Mouse (Mus musculus) kidney, postnatal 25 days (tissue): ENCODE data around the gene Arhgap20.

Experiments
- DNase-seq, 2 experiments: peaks; one replicate each; pipeline ENCODE4 v3.0.0; 2021; ENCODE audit warnings: mixed read lengths in 2 of 2

Gene Arhgap20

DNA sequence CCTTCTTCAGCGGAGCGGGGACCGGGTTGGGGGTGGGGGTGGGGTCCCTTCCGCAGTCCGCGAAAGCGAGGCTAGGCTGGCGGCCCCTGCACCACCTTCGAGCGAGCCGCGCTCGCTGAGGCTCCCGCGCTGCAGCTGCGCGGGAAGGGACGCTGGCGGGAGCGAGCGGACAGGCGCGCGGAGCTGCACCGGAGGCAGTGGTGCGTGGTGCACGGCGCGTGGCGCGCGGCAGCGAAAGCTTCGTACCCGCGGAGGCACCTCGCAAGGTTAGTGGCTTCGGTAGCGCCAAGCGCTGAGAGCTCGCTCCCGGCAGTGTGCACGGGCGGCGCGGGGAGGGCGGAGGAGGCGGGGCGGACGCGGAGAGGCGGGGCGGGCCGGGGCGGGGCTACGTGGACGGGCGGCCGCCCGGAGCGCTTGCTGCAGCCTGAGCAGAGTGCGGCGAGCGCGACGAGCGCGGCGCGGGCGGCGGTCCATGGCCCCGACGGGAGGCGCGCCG, at the start of gene Arhgap20:
Gene Arhgap20, plus strand, starts transcription at position 417 of the 496 bp plus-strand sequence.
- peak; percentile 74 to 83 for DNase-seq

DNA sequence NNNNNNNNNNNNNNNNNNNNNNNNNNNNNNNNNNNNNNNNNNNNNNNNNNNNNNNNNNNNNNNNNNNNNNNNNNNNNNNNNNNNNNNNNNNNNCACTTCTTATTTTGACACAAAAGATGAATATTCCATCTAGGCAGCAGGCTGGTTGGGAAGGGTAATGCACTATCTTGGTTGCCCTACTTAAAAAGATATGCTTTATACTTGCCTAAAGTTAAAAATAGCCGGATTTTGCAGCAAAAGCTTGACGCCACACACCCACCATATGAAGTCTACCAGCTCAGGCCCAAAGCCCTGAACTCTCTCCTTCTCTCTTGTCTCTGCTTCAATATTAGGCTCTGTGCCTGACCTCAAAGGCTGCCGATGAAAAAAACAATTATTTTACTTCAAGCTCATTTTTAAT, 46.3 kb upstream of the Arhgap20 start:
- DNase-seq: no peak

DNA sequence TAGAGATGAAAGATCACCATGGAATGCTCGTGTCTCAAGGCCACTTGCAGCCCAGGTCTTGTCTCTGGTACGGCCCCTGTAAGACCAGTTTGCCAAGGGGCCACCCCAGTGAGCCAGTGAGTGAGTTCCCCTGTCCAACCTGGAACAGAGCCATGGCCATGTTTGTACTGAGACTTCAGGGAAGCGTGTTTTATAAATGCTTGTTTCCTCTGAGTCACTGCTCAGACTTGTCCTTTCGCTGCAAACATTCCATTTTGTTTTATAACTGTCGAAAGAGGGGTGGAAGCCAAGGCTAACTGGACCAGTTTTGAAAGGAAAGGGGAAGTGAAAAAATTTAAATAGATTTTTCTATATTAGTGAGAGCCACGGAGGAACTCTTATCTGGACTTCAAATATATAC, 37.2 kb upstream of the Arhgap20 start:
- no peak for DNase-seq

GRCm38 (mm10) chr9:51735180-51736034, 29.7 kb upstream of the Arhgap20 start:
- DNase-seq: peak in 1 of 2 experiments; percentile 5

DNA sequence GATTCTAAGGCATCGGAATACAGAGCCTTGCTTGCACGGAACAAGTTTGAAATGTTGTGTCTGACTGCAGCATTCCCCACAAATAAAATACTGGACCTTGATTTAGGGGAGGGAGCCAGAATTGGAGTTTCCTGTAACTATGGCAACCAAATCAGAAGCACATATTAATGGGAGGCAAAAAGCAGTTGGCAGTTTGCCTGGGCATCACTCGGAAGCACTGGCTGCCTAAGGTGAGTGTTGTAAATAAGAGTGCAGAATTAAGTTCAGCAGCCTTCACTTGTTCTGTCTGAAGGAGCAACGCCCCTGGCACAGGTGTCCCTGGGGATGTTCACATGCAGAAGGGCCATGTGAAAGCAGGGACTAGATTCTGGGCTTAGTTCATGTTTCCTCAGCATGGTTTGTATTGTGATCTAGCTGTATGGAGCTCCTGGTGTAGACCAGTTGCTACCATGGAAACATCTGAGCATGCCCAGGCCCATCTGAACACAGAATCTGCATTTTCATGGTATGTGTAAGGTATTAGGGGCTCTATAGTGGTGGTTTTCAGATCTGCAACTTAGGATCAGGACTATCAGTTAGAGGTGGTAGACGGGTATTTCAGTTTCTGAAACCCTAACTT, 28.3 kb upstream of the Arhgap20 start:
- DNase-seq: peak; percentile 6 to 42

DNA sequence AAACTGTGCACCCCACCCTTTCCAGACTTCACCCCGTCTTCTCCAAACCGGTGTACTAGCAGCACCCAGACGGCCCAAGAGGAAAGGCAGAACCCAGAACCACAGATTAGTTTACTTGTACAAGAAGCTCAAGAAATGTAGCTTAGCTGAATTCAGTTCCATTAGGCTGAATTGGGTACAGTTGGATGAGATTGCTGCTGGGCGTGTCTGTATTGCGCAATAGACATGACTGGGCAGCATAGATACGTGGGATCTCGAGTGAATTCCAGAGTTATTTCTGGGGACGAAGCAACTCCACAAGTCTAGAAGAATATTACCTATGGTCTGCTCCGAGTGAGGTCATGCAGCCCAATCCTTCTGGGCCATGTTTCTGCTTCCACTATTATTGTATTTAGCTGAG, 26.8 kb upstream of the Arhgap20 start:
- DNase-seq: no peak

- no peak for DNase-seq
Measured at GRCm38 (mm10) chr9:51739826-51740225, 25.3 kb upstream of the Arhgap20 start.

DNA sequence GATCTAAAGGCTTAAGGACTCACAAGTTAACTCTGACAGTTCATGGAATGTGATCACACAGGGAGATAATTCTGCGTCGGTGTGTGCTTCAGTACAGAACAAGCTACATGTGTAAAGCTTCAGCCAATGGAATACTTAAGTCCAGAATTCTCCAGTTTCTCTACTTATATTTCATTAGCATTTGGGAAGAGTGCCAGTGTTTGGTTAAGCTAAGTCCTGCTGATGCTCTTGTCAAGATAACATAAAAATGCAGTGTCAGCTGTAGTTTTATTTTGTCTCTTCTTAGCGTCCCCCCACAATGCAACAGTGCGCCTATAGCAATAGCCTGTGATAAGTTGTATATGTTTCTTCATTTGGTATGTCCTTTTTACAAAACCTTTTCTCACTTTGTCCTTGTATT, 15.0 kb upstream of the Arhgap20 start:
- DNase-seq: no peak

DNA sequence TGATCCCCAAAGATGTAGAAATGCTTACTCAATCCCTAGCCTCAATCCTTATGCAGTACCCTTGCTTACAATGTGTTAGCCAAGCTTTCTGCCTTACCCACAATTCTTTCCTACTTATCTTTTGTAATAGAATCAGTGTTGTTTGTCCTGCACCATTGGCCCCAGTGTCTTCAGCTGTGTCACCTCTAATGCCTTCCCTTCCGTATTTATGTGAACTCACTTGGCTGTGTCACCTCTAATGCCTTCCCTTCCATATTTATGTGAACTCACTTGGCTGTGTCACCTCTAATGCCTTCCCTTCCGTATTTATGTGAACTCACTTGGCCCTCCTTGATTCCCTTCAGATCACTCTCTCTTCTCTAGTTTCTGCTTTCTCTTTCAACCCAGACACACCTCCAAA, 4.1 kb upstream of the Arhgap20 start:
- no peak for DNase-seq

GRCm38 (mm10) chr9:51764041-51764875, 879 bp upstream of the Arhgap20 start:
- peak; percentile 5 to 37 for DNase-seq

- DNase-seq: peak in 1 of 2 experiments; percentile 35
Measured at GRCm38 (mm10) chr9:51765417-51766174, 459 bp downstream of the Arhgap20 start.

DNA sequence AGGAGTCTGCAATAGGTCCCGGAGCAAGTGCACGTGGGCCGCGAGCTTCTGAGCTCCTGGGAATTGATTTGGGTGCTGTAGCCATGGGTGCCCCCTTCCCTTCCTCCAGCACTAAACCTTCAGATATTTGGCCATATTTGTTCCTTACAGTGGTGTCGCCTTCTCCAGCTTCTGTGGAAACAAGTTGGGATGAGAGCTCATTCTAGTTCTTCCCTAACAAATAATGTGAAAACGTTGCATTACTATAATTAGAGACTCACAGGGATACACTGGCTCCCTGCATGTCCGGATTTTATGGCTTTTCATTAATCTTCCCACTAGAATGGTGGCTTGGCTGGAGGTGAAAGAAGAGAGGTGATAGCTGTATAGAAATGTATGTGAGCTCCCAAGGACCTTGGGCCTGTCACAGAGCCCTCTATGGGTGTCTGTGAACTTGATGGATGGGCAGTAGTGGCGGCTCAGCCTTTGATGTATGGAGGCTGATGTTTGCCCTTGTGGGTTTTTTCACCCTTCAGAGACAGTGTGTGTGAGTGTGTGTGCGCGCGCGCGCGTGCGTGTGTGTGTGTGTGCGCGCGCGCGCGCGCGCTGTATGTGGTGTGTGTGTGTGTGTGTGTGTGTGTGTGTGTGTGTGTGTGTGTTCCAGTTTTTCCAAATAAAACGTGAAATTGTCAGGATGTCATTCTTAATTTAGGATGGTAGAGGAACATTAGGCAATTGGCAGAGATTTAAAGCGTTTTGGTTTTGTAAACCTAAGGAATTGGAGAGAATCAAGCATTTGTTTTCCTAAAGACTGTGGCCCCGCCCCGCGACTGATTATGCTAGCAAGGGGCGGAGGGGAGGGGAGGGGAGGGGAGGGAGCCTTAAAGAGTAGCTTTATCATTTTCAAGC, 1.3 kb downstream of the Arhgap20 start:
- DNase-seq: no peak

- DNase-seq: no peak
Measured at GRCm38 (mm10) chr9:51774201-51774600, 9.1 kb downstream of the Arhgap20 start.

DNA sequence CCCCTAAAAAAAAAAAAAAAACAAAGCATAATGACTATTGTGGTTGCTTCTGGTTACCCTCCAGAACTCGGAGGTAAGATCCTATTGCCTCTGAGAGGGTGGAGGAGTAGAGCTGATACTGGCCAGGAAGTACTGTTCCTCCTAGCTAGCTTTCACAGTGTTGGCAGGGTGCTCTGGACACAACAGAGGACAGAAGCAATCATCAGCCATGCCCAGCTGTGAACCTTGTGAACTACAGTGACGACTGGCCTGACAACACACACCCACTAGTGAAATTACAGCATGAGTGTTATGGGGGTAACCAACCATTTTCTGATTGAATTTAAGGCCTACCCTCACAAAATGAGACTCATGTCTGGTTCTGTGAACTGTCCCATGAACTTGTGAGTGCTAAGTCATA, 11.3 kb downstream of the Arhgap20 start:
- no peak for DNase-seq

- DNase-seq: peak; percentile 17 to 30
Measured at GRCm38 (mm10) chr9:51777180-51777579, 12.0 kb downstream of the Arhgap20 start.

DNA sequence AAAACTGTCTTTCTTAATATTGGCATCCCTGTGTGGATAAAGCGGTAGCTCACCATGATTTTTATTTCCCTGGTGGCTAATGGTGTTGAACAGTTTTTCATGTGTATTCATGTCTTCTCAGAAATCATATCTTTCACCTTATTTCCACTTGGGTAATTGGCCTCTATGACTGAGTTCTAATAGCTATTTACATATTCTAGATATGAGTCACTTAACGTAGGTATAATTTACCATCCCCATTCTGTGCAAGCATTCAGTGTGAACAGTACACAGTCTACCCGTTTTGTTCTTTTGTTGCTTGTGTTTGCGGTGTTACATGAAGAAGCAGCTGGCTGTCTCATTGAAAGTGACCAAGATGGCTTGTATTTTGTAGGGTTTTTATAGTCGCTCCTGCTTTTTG, 14.1 kb downstream of the Arhgap20 start:
- DNase-seq: no peak

DNA sequence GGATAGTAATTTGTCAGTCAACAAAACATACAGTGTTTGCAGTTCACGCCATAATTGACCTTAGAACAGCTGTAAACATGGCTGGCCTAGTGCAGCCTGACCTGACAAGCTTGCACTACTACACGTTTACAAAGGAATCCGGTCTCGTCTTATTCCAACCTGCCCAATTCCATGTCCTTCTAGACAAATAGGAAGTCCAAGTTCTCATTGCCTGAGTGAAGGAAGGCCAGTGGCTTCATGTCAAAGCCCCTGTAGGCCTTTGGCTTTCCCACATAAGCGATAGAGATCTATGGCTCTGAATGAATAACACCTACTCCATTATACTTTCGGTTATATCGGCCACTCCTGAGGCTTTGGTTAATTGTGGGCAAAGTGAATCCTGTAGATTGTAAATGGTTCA, 16.0 kb downstream of the Arhgap20 start:
- DNase-seq: no peak

GRCm38 (mm10) chr9:51787380-51787779, 22.2 kb downstream of the Arhgap20 start:
- DNase-seq: no peak

GRCm38 (mm10) chr9:51788466-51788865, 23.3 kb downstream of the Arhgap20 start:
- DNase-seq: no peak

DNA sequence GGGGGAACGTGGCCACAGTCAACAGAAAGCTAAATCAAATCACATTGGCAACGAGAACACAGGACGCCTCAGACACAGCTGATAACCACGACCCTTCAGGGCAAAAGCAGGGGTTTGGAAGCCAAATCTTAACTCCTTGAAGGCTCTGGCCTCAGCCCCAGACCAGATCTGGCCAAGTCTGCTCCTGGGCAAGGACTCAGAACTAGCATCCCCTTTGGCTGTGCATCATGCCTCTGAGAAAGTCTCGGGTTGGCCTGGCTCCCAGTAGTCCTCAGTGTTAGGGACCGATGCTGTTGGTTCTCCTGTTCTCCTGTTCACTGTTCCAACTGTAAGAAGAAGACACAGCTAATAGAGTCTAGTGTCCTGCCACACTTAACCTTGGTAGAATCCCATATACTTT, 30.1 kb downstream of the Arhgap20 start:
- no peak for DNase-seq

DNA sequence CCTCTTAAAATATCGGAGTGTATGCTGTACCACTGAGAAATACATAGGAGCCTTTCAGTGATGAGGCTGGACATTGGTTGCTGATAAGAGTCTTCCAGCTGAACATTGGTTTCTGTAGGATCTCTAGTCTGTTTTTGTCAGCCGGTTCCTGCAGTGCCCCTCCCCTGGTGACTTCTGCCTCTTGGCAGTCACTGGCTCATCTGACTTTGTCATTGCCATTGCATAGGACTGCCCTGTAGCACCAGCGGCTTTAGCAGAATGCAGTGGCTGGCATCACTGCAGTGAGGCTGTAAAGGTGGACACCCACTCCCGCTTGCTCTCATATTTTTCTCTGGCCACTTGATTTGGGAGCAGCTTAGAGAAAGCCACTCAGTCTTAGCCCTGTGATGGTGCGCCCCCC, 33.1 kb downstream of the Arhgap20 start:
- DNase-seq: no peak
